Mouse (Mus musculus): ENCODE results near the gene Chn2. TPM values are rescaled to one million over a fixed set of nuclear protein-coding genes. Genes with fewer than 3 reads are reported as not detected.
A peak's percentile ranks its signal among the peaks of the same experiment; 100 is the strongest.

The Chn2 gene
- polyA plus RNA-seq, 1 experiment, result 22.8 TPM

DNA sequence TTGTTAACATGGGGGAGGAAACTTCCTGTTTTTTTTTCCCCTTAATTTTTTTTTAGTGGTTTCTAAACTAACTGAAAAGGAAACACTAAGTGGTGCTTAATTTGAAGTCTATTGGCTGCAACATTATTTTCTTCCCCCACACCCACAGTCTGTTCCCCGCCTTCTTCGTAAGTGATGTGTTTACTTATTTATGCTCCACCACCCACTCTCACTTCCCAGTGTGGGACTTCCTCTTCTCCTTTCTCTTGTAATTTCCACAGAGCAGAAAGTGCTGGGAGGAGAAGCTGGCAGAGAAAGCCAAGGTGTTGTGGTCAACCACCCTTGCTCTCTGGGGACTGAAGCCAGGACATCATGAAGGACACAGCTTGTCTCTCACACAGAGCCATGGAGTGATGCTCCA lies 43.2 kb downstream of the Chn2 start:
- H3K27ac ChIP-seq (ENCODE audit: insufficient read depth, low read depth, low read length), result peak overlapping the region; percentile 56; the same call in 1 of the 2 replicates
- H3K4me1 ChIP-seq (ENCODE audit: control insufficient read depth, insufficient read depth, low read length), result 0 out of 2 replicates have a peak, but pooled peaks cover 3% of the 10 kb centered on the region
- peak; percentile 74 for DNase-seq
- no peak overlapping the region for H3K4me3 ChIP-seq (ENCODE audit: insufficient read depth, low read depth, low read length)
- H3K36me3 ChIP-seq (ENCODE audit: control insufficient read depth, insufficient read depth, low read length), result no peaks in the 10 kb centered on the region
- WGBS, result 62% methylated on average over 2 of the region's 2 CpGs
- TF ChIP-seq CTCF (conservative IDR thresholded peaks at IDR 0.05; ENCODE audit: insufficient read depth, insufficient read length, low read depth, low read length) (no peak), POLR2A (IDR thresholded peaks at IDR 0.05; ENCODE audit: low read depth, low read length) (no peak)
- H3K27me3 ChIP-seq (replicated peaks; ENCODE audit: control insufficient read depth, insufficient read depth, low read length), result no peaks in the 10 kb centered on the region

DNA sequence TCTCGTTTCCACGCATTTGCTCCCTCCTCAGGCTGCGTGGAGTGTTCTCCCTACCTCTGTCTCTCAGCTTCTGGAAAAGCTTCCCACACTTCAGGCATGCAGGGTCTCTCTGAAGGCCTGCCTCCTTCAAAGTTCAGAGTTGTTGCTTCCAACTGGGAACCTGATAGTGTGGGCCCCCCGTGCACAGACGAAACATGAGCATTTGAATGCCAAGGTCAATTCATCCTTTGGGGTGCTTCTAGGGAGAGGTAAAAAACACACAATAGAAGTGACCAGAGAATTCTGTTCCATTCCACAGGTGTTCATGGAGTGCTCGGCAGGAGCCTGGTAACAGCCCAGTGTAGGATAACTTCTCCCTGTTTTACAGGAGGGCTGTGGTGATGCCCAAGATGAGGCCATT lies 44.7 kb downstream of the Chn2 start:
- no peaks in the 10 kb centered on the region for H3K27me3 ChIP-seq (replicated peaks; ENCODE audit: control insufficient read depth, insufficient read depth, low read length)
- WGBS, result 92% methylated on average over 6 of the region's 6 CpGs
- H3K4me3 ChIP-seq (ENCODE audit: insufficient read depth, low read depth, low read length), result no peak overlapping the region
- peaks cover 3% of the 10 kb centered on the region; the same call in 1 of the 2 replicates for H3K4me1 ChIP-seq (ENCODE audit: control insufficient read depth, insufficient read depth, low read length)
- no peak for DNase-seq
- TF ChIP-seq CTCF (conservative IDR thresholded peaks at IDR 0.05; ENCODE audit: insufficient read depth, insufficient read length, low read depth, low read length) (no peak), POLR2A (IDR thresholded peaks at IDR 0.05; ENCODE audit: low read depth, low read length) (no peak)
- no peak overlapping the region for H3K27ac ChIP-seq (ENCODE audit: insufficient read depth, low read depth, low read length)
- H3K36me3 ChIP-seq (ENCODE audit: control insufficient read depth, insufficient read depth, low read length), result no peaks in the 10 kb centered on the region

DNA sequence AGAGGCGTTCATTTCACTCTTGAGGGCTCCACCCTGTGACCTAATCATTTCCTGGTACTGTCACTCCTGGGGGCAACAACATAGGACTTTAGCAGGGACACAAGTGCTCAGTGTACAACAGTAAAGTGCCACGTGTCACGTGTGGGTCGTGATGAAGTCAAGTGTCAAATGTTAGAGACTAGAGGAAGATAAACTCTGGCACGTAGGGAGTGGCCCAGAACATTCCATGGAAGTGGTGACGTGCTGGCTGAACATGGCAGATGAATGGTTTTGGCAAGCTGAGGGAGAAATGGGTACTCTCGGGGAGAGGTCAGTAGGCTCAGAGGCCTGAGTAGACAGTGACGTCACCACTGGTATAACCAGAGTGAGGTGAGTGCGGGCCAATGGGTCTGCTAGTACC lies 45.7 kb downstream of the Chn2 start:
- H3K4me3 ChIP-seq (ENCODE audit: insufficient read depth, low read depth, low read length), result no peak overlapping the region
- H3K4me1 ChIP-seq (ENCODE audit: control insufficient read depth, insufficient read depth, low read length), result peaks cover 3% of the 10 kb centered on the region; the same call in 1 of the 2 replicates
- 72% methylated on average over 9 of the region's 9 CpGs for WGBS
- no peak overlapping the region for H3K27ac ChIP-seq (ENCODE audit: insufficient read depth, low read depth, low read length)
- peak; percentile 38 for DNase-seq
- no peaks in the 10 kb centered on the region for H3K27me3 ChIP-seq (replicated peaks; ENCODE audit: control insufficient read depth, insufficient read depth, low read length)
- H3K36me3 ChIP-seq (ENCODE audit: control insufficient read depth, insufficient read depth, low read length), result no peaks in the 10 kb centered on the region
- no peak for TF ChIP-seq POLR2A (IDR thresholded peaks at IDR 0.05; ENCODE audit: low read depth, low read length)
- TF ChIP-seq CTCF (conservative IDR thresholded peaks at IDR 0.05; ENCODE audit: insufficient read depth, insufficient read length, low read depth, low read length), result no peak

DNA sequence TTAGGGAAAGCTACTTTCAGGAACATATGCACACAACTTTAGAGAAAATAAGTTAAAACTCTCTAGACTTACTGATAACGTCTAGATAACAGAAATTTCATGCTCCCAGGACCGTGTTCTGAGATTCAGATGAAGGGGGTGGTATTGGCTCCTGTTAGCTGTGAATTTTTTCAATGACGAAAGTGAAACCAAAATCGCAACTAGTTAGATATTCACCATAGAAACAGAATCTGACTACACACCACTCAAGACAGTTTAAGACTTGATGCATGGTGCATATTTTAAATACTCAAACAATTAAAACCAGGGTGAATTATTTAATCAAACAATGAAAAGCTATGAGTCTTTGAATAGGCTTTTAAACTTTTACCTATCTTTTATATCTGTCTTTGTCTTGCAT lies 48.8 kb downstream of the Chn2 start:
- H3K27me3 ChIP-seq (replicated peaks; ENCODE audit: control insufficient read depth, insufficient read depth, low read length), result no peaks in the 10 kb centered on the region
- no peaks in the 10 kb centered on the region for H3K36me3 ChIP-seq (ENCODE audit: control insufficient read depth, insufficient read depth, low read length)
- no peak overlapping the region for H3K4me3 ChIP-seq (ENCODE audit: insufficient read depth, low read depth, low read length)
- DNase-seq, result no peak
- 27% methylated on average over 4 of the region's 4 CpGs for WGBS
- no peaks in the 10 kb centered on the region; the same call in 1 of the 2 replicates for H3K4me1 ChIP-seq (ENCODE audit: control insufficient read depth, insufficient read depth, low read length)
- no peak for TF ChIP-seq CTCF (conservative IDR thresholded peaks at IDR 0.05; ENCODE audit: insufficient read depth, insufficient read length, low read depth, low read length)
- no peak for TF ChIP-seq POLR2A (IDR thresholded peaks at IDR 0.05; ENCODE audit: low read depth, low read length)
- no peak overlapping the region for H3K27ac ChIP-seq (ENCODE audit: insufficient read depth, low read depth, low read length)

DNA sequence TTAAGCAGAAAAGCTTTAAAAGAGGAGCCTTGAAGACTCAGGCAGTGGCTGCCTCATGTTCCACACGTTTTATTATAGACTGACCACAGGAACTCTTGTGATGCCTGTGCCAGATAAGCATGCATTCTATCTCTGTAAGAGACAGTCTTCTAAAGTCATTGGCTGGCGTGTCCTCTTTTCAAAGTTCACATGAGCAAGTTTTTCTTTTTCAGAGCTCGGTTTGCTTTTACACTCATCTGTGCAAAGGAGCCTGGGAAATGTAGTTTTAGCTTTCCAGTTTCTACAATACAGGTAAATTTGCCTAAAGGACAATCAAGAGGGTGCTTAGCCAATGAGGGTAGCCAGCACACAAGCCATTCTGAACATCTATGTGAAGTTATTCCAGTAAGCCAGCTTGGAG lies 51.5 kb downstream of the Chn2 start:
- TF ChIP-seq CTCF (conservative IDR thresholded peaks at IDR 0.05; ENCODE audit: insufficient read depth, insufficient read length, low read depth, low read length), result no peak
- no peak for TF ChIP-seq POLR2A (IDR thresholded peaks at IDR 0.05; ENCODE audit: low read depth, low read length)
- DNase-seq, result no peak
- 39% methylated on average over 3 of the region's 3 CpGs for WGBS

DNA sequence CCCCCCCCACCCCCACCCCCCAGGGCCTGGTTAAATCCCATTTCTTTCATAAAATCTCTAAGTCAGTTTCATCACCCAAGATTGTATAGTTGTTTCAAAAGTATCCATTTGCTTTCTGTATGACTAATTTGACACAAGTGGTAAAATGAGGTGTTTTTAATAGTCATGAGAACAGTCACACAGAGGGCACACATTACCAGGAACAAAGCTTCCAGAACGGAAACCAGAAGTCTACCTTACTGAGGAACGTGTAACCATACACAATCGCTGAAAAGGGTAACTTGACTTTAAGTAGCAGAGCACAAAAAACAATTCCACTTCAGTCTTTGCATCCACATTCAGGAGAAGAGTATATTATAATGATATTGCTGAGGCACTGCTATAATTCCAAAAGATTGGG lies 53.6 kb downstream of the Chn2 start:
- Histone ChIP-seq H3K27ac (ENCODE audit: insufficient read depth, low read depth, low read length) (no peak overlapping the region), H3K36me3 (ENCODE audit: control insufficient read depth, insufficient read depth, low read length) (no peaks in the 10 kb centered on the region), H3K4me3 (ENCODE audit: insufficient read depth, low read depth, low read length) (no peak overlapping the region), H3K4me1 (ENCODE audit: control insufficient read depth, insufficient read depth, low read length) (no peaks in the 10 kb centered on the region; the same call in 1 of the 2 replicates), H3K27me3 (replicated peaks; ENCODE audit: control insufficient read depth, insufficient read depth, low read length) (no peaks in the 10 kb centered on the region)
- TF ChIP-seq CTCF (conservative IDR thresholded peaks at IDR 0.05; ENCODE audit: insufficient read depth, insufficient read length, low read depth, low read length) (no peak), POLR2A (IDR thresholded peaks at IDR 0.05; ENCODE audit: low read depth, low read length) (no peak)
- 85% methylated on average over 3 of the region's 3 CpGs for WGBS
- no peak for DNase-seq

More for the DNA sequence above, 51.5 kb downstream of the Chn2 start:
- Histone ChIP-seq H3K36me3 (ENCODE audit: control insufficient read depth, insufficient read depth, low read length) (no peaks in the 10 kb centered on the region), H3K27ac (ENCODE audit: insufficient read depth, low read depth, low read length) (no peak overlapping the region), H3K4me3 (ENCODE audit: insufficient read depth, low read depth, low read length) (no peak overlapping the region), H3K4me1 (ENCODE audit: control insufficient read depth, insufficient read depth, low read length) (no peaks in the 10 kb centered on the region; the same call in 1 of the 2 replicates), H3K27me3 (replicated peaks; ENCODE audit: control insufficient read depth, insufficient read depth, low read length) (no peaks in the 10 kb centered on the region)

DNA sequence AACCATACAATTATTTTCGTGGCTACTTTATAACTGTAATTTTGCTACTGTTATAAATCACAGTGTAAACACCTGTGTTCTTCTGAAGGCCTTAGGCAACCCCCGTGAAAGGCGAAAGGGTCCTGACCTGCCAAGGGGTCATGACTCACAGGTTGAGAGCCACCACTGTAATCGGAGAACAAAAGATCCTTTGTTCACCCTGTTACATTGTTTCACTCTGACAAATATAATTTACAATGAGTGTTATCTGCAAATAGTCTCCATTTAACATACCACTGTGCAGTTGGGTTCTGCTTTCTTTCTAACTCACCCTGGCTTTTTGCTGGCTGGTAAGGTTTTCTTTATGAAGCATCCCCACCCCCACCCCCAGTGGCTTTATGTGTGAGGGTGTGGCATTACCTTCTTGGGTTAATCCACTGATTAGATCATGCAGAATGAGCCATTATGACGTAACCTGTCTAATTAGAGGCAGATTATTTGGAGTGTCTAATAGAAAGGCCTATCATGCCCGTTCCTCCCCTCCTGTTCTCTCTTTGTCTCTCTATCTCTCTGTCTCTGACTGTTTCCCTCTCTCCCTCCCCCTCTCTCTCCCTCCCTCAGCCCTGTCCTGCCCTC lies 56.9 kb downstream of the Chn2 start:
- TF ChIP-seq POLR2A (IDR thresholded peaks at IDR 0.05; ENCODE audit: low read depth, low read length) (no peak), CTCF (conservative IDR thresholded peaks at IDR 0.05; ENCODE audit: insufficient read depth, insufficient read length, low read depth, low read length) (no peak)
- H3K27ac ChIP-seq (ENCODE audit: insufficient read depth, low read depth, low read length), result no peak overlapping the region
- no peaks in the 10 kb centered on the region for H3K27me3 ChIP-seq (replicated peaks; ENCODE audit: control insufficient read depth, insufficient read depth, low read length)
- peaks cover 4% of the 10 kb centered on the region; the same call in 1 of the 2 replicates for H3K4me1 ChIP-seq (ENCODE audit: control insufficient read depth, insufficient read depth, low read length)
- no peak for DNase-seq
- H3K36me3 ChIP-seq (ENCODE audit: control insufficient read depth, insufficient read depth, low read length), result no peaks in the 10 kb centered on the region
- no peak overlapping the region for H3K4me3 ChIP-seq (ENCODE audit: insufficient read depth, low read depth, low read length)
- WGBS, result 71% methylated on average over 6 of the region's 6 CpGs

Measured in kidney, adult 2 months (tissue).